Mouse (Mus musculus): ENCODE measurements around the gene Ccdc96. TPM values are rescaled to one million over a fixed set of nuclear protein-coding genes. Genes with fewer than 3 reads are reported as not detected.

Ccdc96 gene
- total RNA-seq, 2 experiments from 2014 or later: not detected

- no peak for ATAC-seq (replicated peaks; ENCODE audit: poor library complexity, severe bottlenecking)
Measured at GRCm38 (mm10) chr5:36471206-36471605, 13.2 kb upstream of the Ccdc96 start.

GRCm38 (mm10) chr5:36472876-36473655, 11.3 kb upstream of the Ccdc96 start:
- no peak for ATAC-seq (replicated peaks; ENCODE audit: poor library complexity, severe bottlenecking)

- ATAC-seq (replicated peaks; ENCODE audit: poor library complexity, severe bottlenecking): peak; percentile 83
Measured at GRCm38 (mm10) chr5:36474283-36474682, 10.1 kb upstream of the Ccdc96 start.

- peak; percentile 32 for ATAC-seq (replicated peaks; ENCODE audit: poor library complexity, severe bottlenecking)
Measured at GRCm38 (mm10) chr5:36477486-36477885, 6.9 kb upstream of the Ccdc96 start.

- ATAC-seq (replicated peaks; ENCODE audit: poor library complexity, severe bottlenecking): no peak
Measured at GRCm38 (mm10) chr5:36478540-36479420, 5.6 kb upstream of the Ccdc96 start.

- no peak for ATAC-seq (replicated peaks; ENCODE audit: poor library complexity, severe bottlenecking)
Measured at GRCm38 (mm10) chr5:36479735-36480134, 4.7 kb upstream of the Ccdc96 start.

- ATAC-seq (replicated peaks; ENCODE audit: poor library complexity, severe bottlenecking): peak; percentile 17
Measured at GRCm38 (mm10) chr5:36480398-36480797, 4.0 kb upstream of the Ccdc96 start.

GRCm38 (mm10) chr5:36481114-36481513, 3.3 kb upstream of the Ccdc96 start:
- ATAC-seq (replicated peaks; ENCODE audit: poor library complexity, severe bottlenecking): no peak

- peak; percentile 13; the same call in 1 of the 2 replicates for ATAC-seq (replicated peaks; ENCODE audit: poor library complexity, severe bottlenecking)
Measured at GRCm38 (mm10) chr5:36483203-36484101, 936 bp upstream of the Ccdc96 start.

GRCm38 (mm10) chr5:36485306-36485705, 918 bp downstream of the Ccdc96 start:
- ATAC-seq (replicated peaks; ENCODE audit: poor library complexity, severe bottlenecking): no peak

GRCm38 (mm10) chr5:36489225-36489624, 4.8 kb downstream of the Ccdc96 start:
- ATAC-seq (replicated peaks; ENCODE audit: poor library complexity, severe bottlenecking): no peak

- no peak for ATAC-seq (replicated peaks; ENCODE audit: poor library complexity, severe bottlenecking)
Measured at GRCm38 (mm10) chr5:36493919-36494318, 9.5 kb downstream of the Ccdc96 start.

- ATAC-seq (replicated peaks; ENCODE audit: poor library complexity, severe bottlenecking): no peak; the same call in 1 of the 2 replicates
Measured at GRCm38 (mm10) chr5:36494709-36495108, 10.3 kb downstream of the Ccdc96 start.

GRCm38 (mm10) chr5:36505235-36505634, 20.8 kb downstream of the Ccdc96 start:
- no peak for ATAC-seq (replicated peaks; ENCODE audit: poor library complexity, severe bottlenecking)

- ATAC-seq (replicated peaks; ENCODE audit: poor library complexity, severe bottlenecking): no peak
Measured at GRCm38 (mm10) chr5:36505643-36506042, 21.3 kb downstream of the Ccdc96 start.

- ATAC-seq (replicated peaks; ENCODE audit: poor library complexity, severe bottlenecking): no peak
Measured at GRCm38 (mm10) chr5:36508351-36508750, 24.0 kb downstream of the Ccdc96 start.

- no peak for ATAC-seq (replicated peaks; ENCODE audit: poor library complexity, severe bottlenecking)
Measured at GRCm38 (mm10) chr5:36510956-36511355, 26.6 kb downstream of the Ccdc96 start.

GRCm38 (mm10) chr5:36515126-36515525, 30.7 kb downstream of the Ccdc96 start:
- ATAC-seq (replicated peaks; ENCODE audit: poor library complexity, severe bottlenecking): no peak

GRCm38 (mm10) chr5:36515558-36515957, 31.2 kb downstream of the Ccdc96 start:
- ATAC-seq (replicated peaks; ENCODE audit: poor library complexity, severe bottlenecking): no peak

GRCm38 (mm10) chr5:36517596-36517995, 33.2 kb downstream of the Ccdc96 start:
- no peak for ATAC-seq (replicated peaks; ENCODE audit: poor library complexity, severe bottlenecking)
